Mouse (Mus musculus) limb, embryonic 10.5 days (tissue): ENCODE data around the gene Nek1. TPM values are rescaled to one million over a fixed set of nuclear protein-coding genes. Genes with fewer than 3 reads are reported as not detected.

Source experiments
- DNase-seq: peaks from one replicate; pipeline ENCODE4 v3.0.0-alpha.2; 2017; ENCODE audit warnings: low spot score
- H3K27ac ChIP-seq: fragments of 300-500 bp; sonication (generic); 2 replicates; pipeline ENCODE4 v1.5.1; 2016; ENCODE audit warnings: mild to moderate bottlenecking
- H3K27me3 ChIP-seq: fragments of 300-500 bp; sonication (generic); 2 replicates; pipeline ENCODE4 v1.6.1; 2016; ENCODE audit warnings: low read depth, mild to moderate bottlenecking; ENCODE audit not compliant: poor library complexity, severe bottlenecking
- H3K36me3 ChIP-seq: fragments of 300-500 bp; sonication (generic); 2 replicates; pipeline ENCODE4 v1.6.1; 2016; ENCODE audit warnings: mild to moderate bottlenecking, moderate library complexity
- H3K4me1 ChIP-seq: fragments of 300-500 bp; sonication (generic); 2 replicates; pipeline ENCODE4 v1.6.1; 2016
- H3K4me3 ChIP-seq: fragments of 300-500 bp; sonication (generic); 2 replicates; pipeline ENCODE4 v1.5.1; 2016; ENCODE audit warnings: mild to moderate bottlenecking, moderate library complexity
- H3K9me3 ChIP-seq: fragments of 300-500 bp; sonication (generic); replicated peaks from 2 replicates; pipeline ENCODE4 v1.6.1; 2016; ENCODE audit warnings: mild to moderate bottlenecking
- WGBS: fragments of 180-500 bp; shearing (Covaris S2); methylation state at CpG from one replicate; pipeline ENCODE4 v1.1.7; 2016; 5-methylcytosine and 5-hydroxymethylcytosine counted together
- polyA plus RNA-seq: library from polyadenylated mRNA; unstranded; fragments of >200 nt; fragmentation: Nextera tagmentation; extraction: Ambion mirVana; gene quantifications from 2 replicates; pipeline ENCODE4 v1.2.1, GENCODE M21; 2016

The Nek1 gene
- polyA plus RNA-seq, 1 experiment from 2014 or later: 18.3 TPM

GRCm38 (mm10) chr8:61178594-61179140 is 185.7 kb downstream of the Nek1 start:
- H3K27ac ChIP-seq: no peak overlapping the region
- H3K27me3 ChIP-seq: no peaks in the 10 kb centered on the region
- no peaks in the 10 kb centered on the region for H3K4me1 ChIP-seq
- WGBS: 76% methylated on average over 11 of the region's 11 CpGs
- no peaks in the 10 kb centered on the region for H3K36me3 ChIP-seq
- no peak overlapping the region for H3K4me3 ChIP-seq
- no peak for DNase-seq
- no peaks in the 10 kb centered on the region for H3K9me3 ChIP-seq

Other genes with a start within 250 kb of the Nek1 start
- gene Hpf1, start 102.8 kb upstream of the Nek1 start, polyA plus RNA-seq: 110 and 116 TPM in 2 replicates
- gene Clcn3, start 9.9 kb upstream of the Nek1 start, polyA plus RNA-seq: 10.9 and 11.8 TPM in 2 replicates
- 7.7 and 7.8 TPM in 2 replicates for gene Sh3rf1, start 230.7 kb downstream of the Nek1 start, polyA plus RNA-seq